Mouse (Mus musculus) spleen, postnatal 4 days (tissue): ENCODE measurements at regions not wholly inside any gene's neighbourhood (a gene's known extent, or its start where the extent isn't known, plus 50 kb on each side); places are given as distances from the start of the nearest gene placed in this dataset.
"Not testable (repeated sequence)": the region's sequence is repeated elsewhere in the genome, so short reads cannot be mapped to it uniquely, and the experiment has no call there.

ENCODE experiments used
- DNase-seq, 2 experiments: peaks; one replicate each; pipeline ENCODE4 v3.0.0; 2022; ENCODE audit warnings: low spot score in 2 of 2

DNA sequence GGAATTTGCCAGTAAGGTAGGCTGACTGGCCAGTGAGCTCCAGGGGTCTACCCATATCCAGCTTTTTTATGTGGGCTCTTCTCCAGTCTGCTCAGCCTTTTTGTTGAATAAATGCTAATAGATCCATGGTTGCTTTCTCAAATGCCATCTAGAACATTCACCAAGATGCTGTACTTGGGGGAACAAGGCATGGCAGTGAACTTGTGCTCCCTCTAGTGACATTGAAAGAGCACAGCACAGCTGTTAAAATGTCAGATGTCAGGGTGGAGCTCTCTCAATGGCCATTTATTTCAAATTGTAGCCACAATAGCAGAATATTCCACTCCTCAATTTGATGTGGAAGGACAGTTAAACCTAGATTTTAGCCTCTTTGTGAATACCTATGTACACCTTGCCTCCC, 86.3 kb downstream of the Kcnk1 start:
- no peak for DNase-seq

DNA sequence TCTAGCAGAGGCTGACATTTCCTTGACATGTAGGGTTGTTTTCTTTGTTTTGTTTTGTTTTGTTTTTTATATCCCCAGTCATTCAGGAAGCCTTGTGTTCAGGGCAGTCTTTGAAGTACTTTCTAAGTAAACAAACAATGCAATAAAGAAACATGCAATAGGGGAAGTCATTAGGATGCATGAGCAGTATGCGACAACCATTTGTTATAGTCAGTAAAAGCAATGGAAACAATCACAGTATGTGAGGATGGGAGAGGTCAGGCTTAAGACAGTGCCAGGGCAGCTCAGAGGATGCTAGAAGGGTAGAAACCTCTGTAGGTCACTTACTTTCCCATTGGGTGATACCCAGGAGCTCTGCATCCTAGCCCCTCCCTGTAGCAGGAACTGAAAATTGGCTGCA, 87.9 kb downstream of the Kcnk1 start:
- no peak for DNase-seq

DNA sequence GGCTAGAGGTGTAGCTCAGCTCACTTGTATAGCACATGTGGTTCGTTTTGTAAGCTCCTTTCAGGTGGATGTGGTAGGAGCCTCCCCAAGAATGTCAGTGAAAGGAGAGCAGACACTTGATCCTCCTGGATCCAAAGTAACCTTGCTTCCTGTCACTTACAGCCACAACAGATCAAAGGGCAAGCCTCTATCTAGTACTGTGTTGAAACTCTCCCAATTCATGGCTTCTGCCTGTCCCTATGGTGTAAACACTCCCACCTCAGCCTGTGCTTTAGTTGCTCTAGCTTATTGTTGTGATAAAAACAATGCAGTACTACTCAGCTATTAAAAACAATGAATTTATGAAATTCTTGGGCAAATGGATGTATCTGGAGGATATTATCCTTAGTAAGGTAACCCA, 95.8 kb downstream of the Kcnk1 start:
- DNase-seq = no peak

DNA sequence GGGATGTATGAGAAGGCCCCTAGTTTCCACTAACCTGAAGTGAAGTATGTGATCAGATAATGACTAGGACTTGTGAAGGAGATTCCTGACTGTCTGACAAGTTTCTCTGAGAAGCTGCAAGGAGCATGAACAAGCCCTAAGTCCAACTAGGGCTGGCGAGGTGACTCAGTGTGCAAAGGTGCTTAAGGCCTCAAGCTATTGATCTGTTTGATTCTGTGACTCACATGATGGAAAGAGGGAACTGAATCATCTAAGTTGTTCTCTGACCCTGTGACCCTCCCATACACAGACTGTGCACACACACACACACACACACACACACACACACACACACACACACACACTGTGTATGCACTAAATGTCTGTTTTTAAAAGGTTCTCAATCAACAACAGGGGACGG, 99.0 kb downstream of the Kcnk1 start:
- no peak for DNase-seq

- no peak for DNase-seq
Measured at GRCm38 (mm10) chr8:126096056-126096455, 101.1 kb downstream of the Kcnk1 start.

GRCm38 (mm10) chr8:126096636-126097170, 101.7 kb downstream of the Kcnk1 start:
- DNase-seq = no peak

GRCm38 (mm10) chr8:126098886-126099285, 103.9 kb downstream of the Kcnk1 start:
- DNase-seq = no peak

- DNase-seq = no peak
Measured at GRCm38 (mm10) chr8:126099889-126100288, 104.9 kb downstream of the Kcnk1 start.

DNA sequence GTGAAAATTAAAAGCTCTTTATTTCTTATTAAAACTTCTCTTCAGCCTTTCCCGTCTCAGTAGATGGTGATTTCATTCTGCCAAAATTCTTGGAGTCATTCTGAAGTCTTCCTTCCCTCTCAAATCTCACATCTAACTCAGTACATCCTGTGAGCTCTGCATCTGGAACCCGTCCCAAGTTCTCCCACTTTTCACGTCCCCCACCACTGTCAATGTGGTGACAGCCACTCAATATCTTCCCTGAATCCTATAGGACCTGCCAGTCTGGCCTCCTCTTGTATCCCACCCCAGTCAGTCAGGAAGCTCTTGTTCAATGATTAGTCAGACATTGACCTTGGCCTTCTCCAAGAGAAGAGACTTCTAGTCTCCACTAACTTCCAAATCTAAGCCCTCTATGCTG, 110.1 kb downstream of the Kcnk1 start:
- no peak for DNase-seq

GRCm38 (mm10) chr8:126126041-126126440, 131.1 kb downstream of the Kcnk1 start:
- DNase-seq = no peak

- no peak for DNase-seq
Measured at GRCm38 (mm10) chr8:126132076-126132475, 137.1 kb downstream of the Kcnk1 start.

- not testable (repeated sequence) for DNase-seq
Measured at GRCm38 (mm10) chr8:126132918-126133317, 137.9 kb downstream of the Kcnk1 start.

GRCm38 (mm10) chr8:126135100-126135499, 140.1 kb downstream of the Kcnk1 start:
- no peak for DNase-seq

GRCm38 (mm10) chr8:126135573-126135972, 140.6 kb downstream of the Kcnk1 start:
- DNase-seq = no peak

GRCm38 (mm10) chr8:126136946-126137345, 142.0 kb downstream of the Kcnk1 start:
- no peak for DNase-seq

GRCm38 (mm10) chr8:126137452-126137851, 142.5 kb downstream of the Kcnk1 start:
- DNase-seq = no peak

- no peak for DNase-seq
Measured at GRCm38 (mm10) chr8:126138645-126139545, 143.9 kb downstream of the Kcnk1 start.

DNA sequence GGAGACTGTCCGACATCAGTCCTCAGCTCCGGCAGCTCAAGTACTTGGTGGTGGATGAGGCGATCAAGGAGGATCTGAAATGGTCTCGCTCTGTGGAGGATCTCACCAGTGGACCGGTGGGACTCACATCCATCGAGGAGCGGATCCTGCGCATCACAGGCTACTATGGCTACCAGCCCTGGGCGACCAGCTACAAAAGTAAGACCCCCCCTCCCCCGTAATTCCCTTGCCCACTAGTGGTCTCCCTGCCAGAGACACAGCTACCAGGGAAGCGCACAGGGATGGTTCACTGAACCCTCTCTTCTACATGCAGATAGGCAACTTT, 144.5 kb downstream of the Kcnk1 start:
- no peak for DNase-seq

GRCm38 (mm10) chr8:126140998-126141397, 146.0 kb downstream of the Kcnk1 start:
- DNase-seq = no peak

DNA sequence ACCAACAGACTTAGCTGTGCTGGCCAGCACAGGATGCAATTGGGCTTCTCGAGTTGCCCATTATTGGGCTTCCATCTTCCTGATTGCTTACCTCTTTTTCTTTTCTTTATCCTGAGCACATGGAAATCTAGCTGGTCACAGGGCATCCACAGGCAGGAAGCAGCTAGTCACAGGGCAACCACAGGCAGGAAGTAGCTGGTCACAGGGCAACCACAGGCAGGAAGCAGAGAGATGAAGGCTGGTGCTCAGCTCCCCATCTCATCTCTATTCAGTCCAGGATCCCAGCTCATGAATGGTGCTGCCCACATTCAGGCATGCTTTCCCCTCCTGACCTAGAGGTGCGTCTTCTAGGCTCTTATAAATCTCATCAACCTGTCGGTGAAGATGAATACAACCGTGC, 146.8 kb upstream of the Slc35f3 start:
- no peak for DNase-seq

- no peak for DNase-seq
Measured at GRCm38 (mm10) chr8:126153955-126154354, 144.4 kb upstream of the Slc35f3 start.

- DNase-seq = no peak
Measured at GRCm38 (mm10) chr8:126157452-126158185, 140.7 kb upstream of the Slc35f3 start.

DNA sequence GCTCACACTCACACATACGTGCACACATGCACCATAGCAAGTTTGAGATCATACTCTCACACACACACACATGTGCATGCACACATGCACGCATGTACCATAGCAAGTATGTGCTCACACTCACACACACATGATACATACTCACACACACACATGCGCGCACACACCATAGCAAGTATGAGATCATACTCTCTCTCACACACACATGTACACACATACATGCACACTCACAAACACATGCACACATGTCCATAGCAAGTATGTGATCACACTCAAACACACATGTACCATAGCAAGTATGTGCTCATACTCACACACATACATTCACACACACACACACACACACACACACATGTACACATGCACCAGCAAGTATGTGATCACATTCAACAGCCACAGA, 138.9 kb upstream of the Slc35f3 start:
- DNase-seq = no peak
